Mouse (Mus musculus): ENCODE measurements at regions not wholly inside any gene's neighbourhood (a gene's known extent, or its start where the extent isn't known, plus 50 kb on each side); places are given as distances from the start of the nearest gene placed in this dataset.
A peak's percentile ranks its signal among the peaks of the same experiment; 100 is the strongest.

DNA sequence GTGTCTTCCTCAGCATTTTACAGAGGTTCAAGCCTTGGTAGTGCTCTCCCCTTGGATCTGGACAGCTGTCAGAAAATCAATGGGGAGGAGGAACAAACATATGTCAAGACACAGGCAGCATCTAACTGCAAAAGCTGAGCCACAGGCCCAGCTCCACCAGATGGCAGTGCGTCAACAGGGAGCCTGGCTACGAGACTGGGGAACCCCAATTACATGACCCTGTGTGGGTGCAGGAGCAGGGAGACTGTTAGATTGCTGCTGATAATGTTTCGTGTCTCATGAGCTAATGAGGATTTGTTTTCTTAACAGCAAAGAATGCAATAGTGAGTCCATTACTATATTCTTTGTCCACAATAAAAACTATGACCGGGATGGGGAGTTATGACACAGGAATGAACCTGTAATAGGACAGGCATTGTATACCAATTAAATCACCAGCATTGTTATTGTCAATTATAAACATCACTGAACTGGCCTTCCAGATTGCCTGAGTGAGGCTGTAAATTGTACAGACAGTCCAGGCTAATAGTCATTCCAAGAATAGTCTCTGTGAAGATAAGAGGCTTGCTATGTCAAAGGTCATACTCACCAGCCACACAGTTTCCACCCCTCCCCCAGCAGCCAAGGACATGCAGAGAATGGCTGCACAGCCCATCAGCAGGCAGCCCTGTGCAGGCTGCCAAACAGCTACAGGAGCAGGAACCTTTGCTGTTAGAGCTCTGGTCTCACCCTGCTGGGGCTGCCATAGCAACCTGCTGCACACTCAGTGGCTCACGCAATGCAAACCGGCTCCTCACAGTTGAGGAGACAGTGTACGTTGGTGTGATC is 58.8 kb upstream of the Barx2 start:
- ATAC-seq: peak; percentile 97
- H3K27me3 ChIP-seq: no peaks in the 10 kb centered on the region
- no peak overlapping the region for H3K9ac ChIP-seq (replicated peaks)
- peak overlapping the region; percentile 51; the same call in 1 of the 2 replicates for H3K27ac ChIP-seq
- no peak overlapping the region for H3K4me3 ChIP-seq (replicated peaks)
- H3K36me3 ChIP-seq: no peaks in the 10 kb centered on the region
- peak overlapping the region; percentile 25 for H3K4me2 ChIP-seq (replicated peaks)
- 9% methylated on average over 7 of the region's 7 CpGs for WGBS
- no peaks in the 10 kb centered on the region for H3K9me3 ChIP-seq
- peaks cover 15% of the 10 kb centered on the region for H3K4me1 ChIP-seq (replicated peaks)

DNA sequence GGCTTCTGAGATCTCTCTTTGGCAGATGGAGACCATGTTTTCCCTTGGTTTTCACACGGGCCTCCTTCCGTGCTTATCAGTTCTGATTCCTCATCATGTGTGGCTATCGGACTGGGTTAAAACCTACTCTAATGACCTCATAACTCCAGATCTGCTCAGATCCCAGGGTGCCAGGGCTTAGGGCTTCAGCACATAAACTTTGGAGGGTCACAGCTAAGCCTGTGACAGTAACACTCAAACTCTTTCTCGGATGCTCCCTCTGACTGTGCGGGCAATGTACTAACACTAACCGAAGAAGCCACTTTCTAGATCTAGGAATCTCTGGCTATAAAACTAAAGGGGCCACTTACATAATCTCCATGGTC is 59.3 kb upstream of the Barx2 start:
- no peaks in the 10 kb centered on the region for H3K27me3 ChIP-seq
- no peaks in the 10 kb centered on the region for H3K36me3 ChIP-seq
- peak overlapping the region; percentile 51; the same call in 1 of the 2 replicates for H3K27ac ChIP-seq
- H3K4me2 ChIP-seq (replicated peaks): peak overlapping the region; percentile 25
- H3K9me3 ChIP-seq: no peaks in the 10 kb centered on the region
- H3K4me3 ChIP-seq (replicated peaks): no peak overlapping the region
- WGBS: 36% methylated on average over 6 of the region's 6 CpGs
- peaks cover 15% of the 10 kb centered on the region for H3K4me1 ChIP-seq (replicated peaks)
- no peak overlapping the region for H3K9ac ChIP-seq (replicated peaks)
- ATAC-seq: peak; percentile 50; the same call in 1 of the 2 replicates

DNA sequence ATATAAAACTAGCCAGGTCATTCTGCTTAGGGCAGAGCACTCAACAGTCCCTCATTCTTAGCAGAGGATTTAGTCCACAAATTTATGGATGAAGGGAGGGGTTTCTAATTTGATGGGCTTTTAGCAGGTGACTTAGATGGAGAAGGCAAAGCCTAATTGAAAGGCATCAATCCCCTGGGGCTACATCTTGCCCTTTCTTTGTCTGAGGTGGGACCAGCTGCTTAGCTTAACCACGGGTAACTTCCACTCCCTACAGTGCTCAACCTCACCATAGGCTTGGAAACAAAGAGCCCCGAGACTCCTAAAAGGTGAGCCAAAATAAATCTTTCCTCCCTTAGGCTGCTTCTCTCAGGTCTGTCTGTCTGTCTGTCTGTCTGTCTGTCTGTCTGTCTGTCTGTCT is 62.9 kb upstream of the Barx2 start:
- no peak for ATAC-seq
- H3K27ac ChIP-seq: no peak overlapping the region
- H3K9ac ChIP-seq (replicated peaks): no peak overlapping the region
- peaks cover 15% of the 10 kb centered on the region for H3K4me1 ChIP-seq (replicated peaks)
- no peaks in the 10 kb centered on the region for H3K9me3 ChIP-seq
- no peak overlapping the region for H3K4me2 ChIP-seq (replicated peaks)
- no peaks in the 10 kb centered on the region for H3K27me3 ChIP-seq
- no peak overlapping the region for H3K4me3 ChIP-seq (replicated peaks)
- H3K36me3 ChIP-seq: no peaks in the 10 kb centered on the region
- WGBS: 24% methylated on average over 2 of the region's 2 CpGs

DNA sequence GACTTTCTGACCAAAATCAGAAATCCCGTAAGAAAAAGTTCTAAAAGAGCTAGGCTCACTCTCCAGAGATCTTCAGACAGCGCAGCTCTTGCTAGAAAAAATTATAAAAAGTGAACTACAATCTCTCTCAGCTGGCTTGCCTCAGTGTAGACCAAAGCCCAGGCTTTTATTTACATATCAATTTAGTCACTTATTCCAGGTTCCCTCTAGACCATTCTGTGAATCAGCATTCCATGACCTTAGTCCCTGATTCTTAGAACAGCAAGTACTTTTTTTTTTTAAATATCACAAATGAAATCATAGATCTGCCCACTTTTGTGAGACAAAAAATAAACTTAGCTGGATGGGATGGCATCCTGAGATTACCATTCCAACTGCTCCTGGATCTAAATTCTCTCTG is 64.8 kb upstream of the Barx2 start:
- no peak for ATAC-seq
- Histone ChIP-seq H3K4me1 (replicated peaks) (no peaks in the 10 kb centered on the region), H3K9ac (replicated peaks) (no peak overlapping the region), H3K9me3 (no peaks in the 10 kb centered on the region), H3K36me3 (no peaks in the 10 kb centered on the region), H3K4me3 (replicated peaks) (no peak overlapping the region), H3K27me3 (no peaks in the 10 kb centered on the region), H3K27ac (no peak overlapping the region), H3K4me2 (replicated peaks) (no peak overlapping the region)
- 93% methylated on average over 2 of the region's 2 CpGs for WGBS

DNA sequence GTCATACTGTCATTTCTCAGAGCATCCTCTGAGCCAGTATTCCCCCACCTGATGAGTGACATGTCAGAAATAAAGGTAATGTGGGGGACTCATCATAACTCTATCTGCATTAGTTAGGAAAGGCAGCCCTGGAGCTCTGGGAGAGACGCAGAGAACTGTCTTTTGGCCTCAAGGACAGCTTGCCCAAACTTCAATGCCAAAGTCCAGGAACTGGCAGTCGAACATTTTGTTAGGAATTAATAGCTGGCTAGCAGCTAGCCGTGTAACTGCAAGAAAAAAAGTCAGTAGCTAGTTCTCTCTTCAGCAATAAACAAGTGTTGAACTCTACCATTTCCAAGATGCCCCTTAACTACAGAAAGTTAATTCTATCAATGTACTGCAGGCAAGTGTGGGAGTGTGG is 65.9 kb upstream of the Barx2 start:
- no peaks in the 10 kb centered on the region for H3K27me3 ChIP-seq
- H3K27ac ChIP-seq: no peak overlapping the region
- no peaks in the 10 kb centered on the region for H3K9me3 ChIP-seq
- H3K36me3 ChIP-seq: no peaks in the 10 kb centered on the region
- H3K4me1 ChIP-seq (replicated peaks): no peaks in the 10 kb centered on the region
- no peak for ATAC-seq
- H3K9ac ChIP-seq (replicated peaks): no peak overlapping the region
- no peak overlapping the region for H3K4me3 ChIP-seq (replicated peaks)
- 90% methylated on average over 3 of the region's 3 CpGs for WGBS
- no peak overlapping the region for H3K4me2 ChIP-seq (replicated peaks)

DNA sequence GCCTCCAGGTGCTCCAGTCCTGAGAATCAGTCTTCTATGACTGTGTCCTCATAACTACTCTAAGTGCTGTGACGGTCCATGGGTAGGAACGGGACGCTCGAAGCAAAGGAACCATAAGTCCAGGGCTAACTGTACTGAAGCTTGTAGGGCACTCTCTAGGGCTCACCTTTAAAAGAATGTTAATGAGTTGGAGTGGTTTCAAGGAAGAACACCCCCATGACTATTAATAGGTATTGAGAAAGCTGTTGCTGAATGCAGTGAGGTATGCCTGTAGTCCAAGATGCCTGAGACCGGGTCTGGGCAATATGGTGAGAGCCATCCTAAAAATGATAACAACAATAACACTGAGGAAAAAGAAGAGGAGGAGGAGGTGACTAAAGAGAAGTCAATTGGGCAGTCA is 67.2 kb upstream of the Barx2 start:
- no peaks in the 10 kb centered on the region for H3K36me3 ChIP-seq
- H3K27ac ChIP-seq: no peak overlapping the region
- no peak overlapping the region for H3K4me2 ChIP-seq (replicated peaks)
- H3K4me1 ChIP-seq (replicated peaks): no peaks in the 10 kb centered on the region
- ATAC-seq: no peak
- H3K9me3 ChIP-seq: no peaks in the 10 kb centered on the region
- no peak overlapping the region for H3K4me3 ChIP-seq (replicated peaks)
- no peak overlapping the region for H3K9ac ChIP-seq (replicated peaks)
- no peaks in the 10 kb centered on the region for H3K27me3 ChIP-seq
- 96% methylated on average over 5 of the region's 5 CpGs for WGBS

DNA sequence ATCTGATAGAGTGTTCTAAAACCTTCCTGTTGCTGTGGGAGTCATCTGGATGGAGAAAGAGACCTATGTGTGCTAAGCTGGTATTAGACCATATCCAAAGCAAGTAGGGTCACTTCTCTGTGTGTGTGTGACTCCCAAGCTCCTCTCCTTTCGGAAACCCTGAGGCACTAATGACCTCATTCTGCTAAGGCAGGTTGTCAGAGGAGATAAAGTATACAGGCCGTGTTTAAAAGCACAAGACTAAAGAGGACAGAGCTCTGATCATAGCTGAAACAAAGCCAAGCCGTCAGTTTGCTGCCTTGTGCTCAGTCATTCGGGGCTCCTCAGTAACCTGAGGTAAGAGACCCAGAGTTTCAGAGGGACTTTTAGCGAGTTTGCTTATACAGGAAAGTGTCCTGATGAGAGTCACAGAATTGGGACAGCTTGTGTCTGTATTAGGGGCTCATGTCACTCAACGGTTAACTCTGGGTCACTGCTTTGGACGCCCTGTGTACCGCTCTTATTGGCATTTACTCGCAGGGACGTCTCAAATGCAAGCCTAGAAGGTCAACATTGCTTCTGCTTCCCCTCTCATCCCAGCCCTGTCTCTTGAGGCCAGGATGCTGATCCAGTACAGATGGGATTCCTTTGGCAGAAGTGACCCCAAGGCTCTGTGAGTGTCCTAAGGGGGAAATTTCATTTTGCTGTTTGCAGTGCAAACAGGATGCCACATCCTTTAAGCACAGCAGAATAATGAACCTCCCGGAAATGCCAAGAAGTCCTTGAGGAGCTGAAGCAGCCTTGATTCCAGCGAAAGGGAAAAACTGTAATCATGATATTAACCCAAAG is 70.7 kb upstream of the Barx2 start:
- no peaks in the 10 kb centered on the region for H3K27me3 ChIP-seq
- no peak overlapping the region for H3K4me2 ChIP-seq (replicated peaks)
- H3K9me3 ChIP-seq: no peaks in the 10 kb centered on the region
- whole genome bisulfite sequencing: 73% methylated on average over 12 of the region's 12 CpGs
- H3K36me3 ChIP-seq: no peaks in the 10 kb centered on the region
- H3K4me3 ChIP-seq (replicated peaks): no peak overlapping the region
- H3K4me1 ChIP-seq (replicated peaks): peaks cover 2% of the 10 kb centered on the region; the same call in 1 of the 2 replicates
- no peak for ATAC-seq
- H3K9ac ChIP-seq (replicated peaks): no peak overlapping the region
- H3K27ac ChIP-seq: no peak overlapping the region

DNA sequence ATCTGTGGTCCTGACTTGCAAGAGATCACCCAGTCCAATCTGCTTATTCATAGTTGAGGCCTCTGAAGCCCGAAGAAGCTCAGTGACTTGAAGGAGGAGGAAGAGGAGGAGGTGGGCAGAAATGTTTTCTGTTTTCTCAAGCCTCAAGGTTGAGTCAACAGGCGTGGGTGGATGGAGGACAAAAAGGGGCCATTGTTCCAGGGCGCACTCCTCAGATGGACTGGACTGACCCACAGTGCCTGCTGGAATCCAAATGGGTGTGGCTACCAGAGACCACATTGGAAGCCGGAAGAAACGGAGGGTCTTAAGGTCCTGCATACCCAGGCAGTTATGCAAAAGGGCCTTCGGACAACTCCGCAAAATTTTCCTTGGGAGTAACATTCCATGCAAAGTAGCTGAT is 75.6 kb upstream of the Barx2 start:
- Histone ChIP-seq H3K9me3 (no peaks in the 10 kb centered on the region), H3K27ac (no peak overlapping the region), H3K4me1 (replicated peaks) (peaks cover 13% of the 10 kb centered on the region), H3K4me3 (replicated peaks) (no peak overlapping the region), H3K9ac (replicated peaks) (no peak overlapping the region), H3K36me3 (no peaks in the 10 kb centered on the region), H3K4me2 (replicated peaks) (no peak overlapping the region), H3K27me3 (no peaks in the 10 kb centered on the region)
- ATAC-seq: no peak
- WGBS: 85% methylated on average over 7 of the region's 7 CpGs

DNA sequence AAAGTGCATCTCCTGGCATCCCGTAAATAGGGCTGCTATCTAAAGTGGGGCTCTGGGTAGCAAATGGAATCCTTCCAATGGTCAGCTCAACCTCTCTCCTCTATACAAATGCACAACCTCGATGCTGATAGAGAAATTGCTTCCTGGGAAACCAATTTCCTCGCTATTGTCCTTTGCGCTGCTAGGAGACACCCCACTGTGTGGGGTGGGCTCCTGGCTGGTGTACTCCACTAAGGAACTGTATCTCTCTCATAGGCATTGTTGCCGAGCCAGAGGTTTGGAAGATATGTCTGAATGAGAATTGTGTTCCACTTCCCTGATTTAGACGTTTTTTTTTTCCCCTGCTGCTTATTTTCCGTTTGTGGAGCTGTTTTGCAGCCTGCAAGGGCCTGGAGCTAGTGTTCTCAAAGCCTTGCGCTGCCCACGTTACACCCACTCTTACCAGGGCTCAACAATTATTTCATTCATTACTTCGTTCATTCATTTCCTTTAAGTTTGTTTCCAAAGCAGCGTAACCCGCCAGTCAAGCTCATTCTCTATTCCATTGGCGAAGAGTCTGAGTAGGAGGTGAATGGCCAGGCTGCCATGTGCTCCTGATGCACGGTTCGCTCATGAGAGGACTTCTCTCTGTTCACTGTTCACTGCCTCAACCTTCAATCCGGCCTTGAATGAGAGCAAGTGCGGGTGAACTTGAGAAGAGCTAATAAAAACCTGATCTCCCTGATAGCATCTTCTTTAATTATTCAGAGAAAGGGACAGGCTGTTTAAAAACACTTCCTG is 76.5 kb upstream of the Barx2 start:
- Histone ChIP-seq H3K27ac (peak overlapping the region; percentile 35; the same call in 1 of the 2 replicates), H3K4me1 (replicated peaks) (peaks cover 13% of the 10 kb centered on the region), H3K4me2 (replicated peaks) (no peak overlapping the region), H3K4me3 (replicated peaks) (no peak overlapping the region), H3K36me3 (no peaks in the 10 kb centered on the region), H3K9me3 (no peaks in the 10 kb centered on the region), H3K9ac (replicated peaks) (no peak overlapping the region), H3K27me3 (no peaks in the 10 kb centered on the region)
- WGBS: 41% methylated on average over 17 of the region's 17 CpGs
- ATAC-seq: peak; percentile 66; the same call in 1 of the 2 replicates

DNA sequence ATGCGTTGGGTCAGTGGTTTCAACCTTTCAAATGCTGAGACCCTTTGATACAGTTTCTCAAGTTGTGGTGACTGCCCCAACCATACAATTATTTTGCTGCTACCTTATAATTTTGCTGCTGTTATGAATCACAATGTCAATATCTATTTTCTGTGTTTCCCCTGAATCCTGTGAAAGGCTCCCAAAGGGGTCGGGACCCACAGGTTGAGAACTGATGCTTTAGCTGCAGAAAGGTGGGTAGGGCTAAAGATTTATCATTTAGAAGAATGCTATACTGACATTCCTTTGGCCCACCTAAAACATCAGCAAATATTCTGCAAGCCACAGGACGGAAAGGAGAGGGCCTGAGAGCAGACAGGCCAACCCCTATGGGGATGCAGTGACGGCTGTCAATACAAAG is 77.2 kb upstream of the Barx2 start:
- Histone ChIP-seq H3K36me3 (no peaks in the 10 kb centered on the region), H3K27me3 (no peaks in the 10 kb centered on the region), H3K4me1 (replicated peaks) (peaks cover 13% of the 10 kb centered on the region), H3K4me3 (replicated peaks) (no peak overlapping the region), H3K27ac (no peak overlapping the region), H3K4me2 (replicated peaks) (no peak overlapping the region), H3K9ac (replicated peaks) (no peak overlapping the region), H3K9me3 (no peaks in the 10 kb centered on the region)
- ATAC-seq: no peak
- WGBS: 86% methylated on average over 4 of the region's 4 CpGs

DNA sequence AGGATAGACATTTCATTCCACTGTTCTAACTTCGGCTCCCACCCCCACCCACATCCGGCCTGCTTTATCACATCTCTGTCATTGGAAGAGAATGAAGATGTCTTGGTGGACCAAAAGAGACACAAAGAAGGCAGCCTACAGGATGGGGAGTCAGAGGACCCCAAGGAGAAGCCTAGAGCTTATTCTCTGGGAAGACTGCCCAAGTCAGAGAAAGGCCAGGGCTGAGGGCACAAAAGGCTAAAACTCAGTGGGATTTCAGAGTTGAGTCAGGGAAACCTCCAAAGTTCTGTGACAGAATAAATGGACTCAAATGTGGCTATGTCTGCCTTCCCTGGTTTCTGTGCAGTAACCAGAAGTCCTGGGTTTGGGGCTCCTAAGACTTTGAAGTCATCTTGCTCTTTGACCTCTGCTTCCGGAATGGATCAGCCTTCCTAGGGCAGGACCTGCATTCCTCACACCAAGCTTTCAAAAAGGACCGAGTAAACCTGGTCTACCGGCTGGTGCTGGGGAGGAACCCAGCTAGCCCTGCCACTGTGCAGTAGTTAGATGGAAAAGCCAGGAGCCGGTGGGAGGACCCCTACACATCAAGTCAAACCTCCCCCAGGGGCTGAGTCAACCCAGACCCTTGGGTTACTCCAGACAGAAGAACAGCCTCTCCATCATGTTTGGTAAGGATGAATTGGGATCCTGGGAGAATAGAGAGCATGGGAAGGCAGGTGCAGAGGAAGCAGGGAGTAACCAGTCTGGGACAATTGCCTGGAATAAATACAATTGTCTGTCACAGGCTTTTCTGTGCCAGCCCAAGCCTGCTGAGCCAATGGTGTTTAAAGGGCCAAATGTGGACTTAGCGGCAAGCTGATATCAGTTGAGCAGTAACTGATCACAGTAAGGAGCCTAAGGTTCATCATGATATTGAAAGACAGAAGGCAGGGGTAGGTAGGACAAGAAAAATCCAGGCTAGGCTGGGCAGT is 80.7 kb upstream of the Barx2 start:
- H3K4me2 ChIP-seq (replicated peaks): no peak overlapping the region
- no peaks in the 10 kb centered on the region for H3K36me3 ChIP-seq
- 79% methylated on average over 7 of the region's 7 CpGs for WGBS
- no peaks in the 10 kb centered on the region for H3K9me3 ChIP-seq
- ATAC-seq: no peak
- H3K27ac ChIP-seq: no peak overlapping the region
- H3K27me3 ChIP-seq: no peaks in the 10 kb centered on the region
- H3K4me3 ChIP-seq (replicated peaks): no peak overlapping the region
- H3K9ac ChIP-seq (replicated peaks): no peak overlapping the region
- H3K4me1 ChIP-seq (replicated peaks): peaks cover 16% of the 10 kb centered on the region
